ENCODE assay signal across 8 mouse cellular contexts in genomic region chr6:99374448-99375271, GRCm38 (mm10).
DNase-seq lines count a peak whose midpoint lies in the region; ATAC-seq and TF ChIP-seq lines count a peak whose summit lies in the region.
"Had no signal": no experiment of that assay in that cellular context is flagged by ENCODE, and none has a peak within 500 bp of the region (broad histone marks: within the 10 kb centered on the region; RNA-seq: fewer than 3 reads in every experiment).

No protein-coding gene starts in this region.

- intact Hi-C loops in heart, postnatal 10 days (cut with DNase I): no loop called here

- H3K4me1 ChIP-seq in liver, adult 2 months (ENCODE audit: control insufficient read depth, insufficient read depth, low read length): peaks cover 12% of the 10 kb centered on the region

- H3K27me3 ChIP-seq in liver, adult 2 months (ENCODE audit: control insufficient read depth, insufficient read depth, low read length): no peaks in the 10 kb centered on the region

- WGBS in liver, adult 2 months: 22% methylated on average over 19 of the region's 19 CpGs

- ATAC-seq in megakaryocyte progenitor cell, adult 5-6 weeks (replicated peaks; ENCODE audit: poor library complexity): peak; percentile 17; the same call in 1 of the 2 replicates

- DNase-seq in liver, adult 2 months (ENCODE audit: extremely low read depth, low read depth, low spot score): peak; percentile 74
- DNase-seq in liver: no peak
- peak; percentile 70 for DNase-seq in T-cell, adult 2 months (ENCODE audit: low spot score)
- DNase-seq in heart, postnatal 10 days: peak; percentile 47 to 55
- DNase-seq in ovary, adult 18-20 months (ENCODE audit: low spot score): no peak
- no peak for DNase-seq in cerebellum, adult 9-10 months

- TF ChIP-seq CTCF in liver, adult 2 months (IDR thresholded peaks at IDR 0.05; ENCODE audit: low read depth, low read length): no peak

- no peak overlapping the region for H3K27ac ChIP-seq in liver, adult 2 months (replicated peaks; ENCODE audit: insufficient read depth, low read depth, low read length)

- no peaks in the 10 kb centered on the region; the same call in 1 of the 2 replicates for H3K79me2 ChIP-seq in liver, adult 2 months (ENCODE audit: control insufficient read depth, insufficient read depth, low read length)

- no peaks in the 10 kb centered on the region for H3K36me3 ChIP-seq in liver, adult 2 months (ENCODE audit: control insufficient read depth, insufficient read depth, low read length)

- H3K9ac ChIP-seq in liver, adult 2 months (ENCODE audit: low read depth, low read length): no peak overlapping the region

- no peak for TF ChIP-seq POLR2A in liver, adult 2 months (IDR thresholded peaks at IDR 0.05; ENCODE audit: extremely low read depth, insufficient read depth, low read length)

- no peak overlapping the region for H3K4me3 ChIP-seq in liver, adult 2 months (ENCODE audit: insufficient read depth, low read depth, low read length)
- H3K4me3 ChIP-seq: myocyte had no signal

Comparison
In these comparisons a context has a peak if more than half of its experiments do, and no peak if none do; other contexts are left out.
1. DNase-seq: peak in liver, adult 2 months (single experiment), T-cell, adult 2 months (single experiment) and heart, postnatal 10 days (2 of 2); none in liver (single experiment), ovary, adult 18-20 months (single experiment) and cerebellum, adult 9-10 months (single experiment).